Mouse (Mus musculus) embryonic fibroblast, embryonic 13.5 days (primary cell): Measurements from ENCODE around the gene Nmnat2.

ENCODE experiments used
- CTCF ChIP-seq: IDR thresholded peaks from 2 replicates; pipeline ENCODE4 v1.5.1; 2011; ENCODE audit warnings: mild to moderate bottlenecking, control low read depth, low read length, moderate library complexity, borderline replicate concordance; ENCODE audit not compliant: insufficient read depth
- POLR2A ChIP-seq: IDR thresholded peaks from 2 replicates; pipeline ENCODE4 v1.6.1; 2011; ENCODE audit warnings: low read depth, mild to moderate bottlenecking, control low read depth, low read length, moderate library complexity

DNA sequence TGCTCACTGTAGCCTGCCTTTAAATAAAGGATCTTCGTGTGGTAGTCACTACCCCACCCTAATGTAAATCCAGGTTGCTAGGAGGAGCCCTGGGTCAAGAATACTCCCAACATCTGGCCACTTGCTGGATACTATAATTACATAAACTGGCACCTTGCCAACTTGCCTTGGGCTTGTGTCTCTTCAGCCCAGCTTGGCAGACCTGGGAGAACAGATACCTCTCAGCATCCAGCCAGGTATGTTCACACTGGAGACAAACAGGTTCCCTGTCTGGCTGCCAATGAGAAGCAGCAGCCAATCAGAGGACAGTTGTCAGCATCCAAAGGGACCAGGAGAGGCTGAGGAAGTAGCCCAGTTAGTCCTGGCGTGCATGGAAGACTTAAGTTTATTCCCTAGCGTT, 64.8 kb downstream of the Nmnat2 start:
- TF ChIP-seq POLR2A (no peak), CTCF (no peak)
